Mouse (Mus musculus): ENCODE results near the gene Lpar1.

DNA sequence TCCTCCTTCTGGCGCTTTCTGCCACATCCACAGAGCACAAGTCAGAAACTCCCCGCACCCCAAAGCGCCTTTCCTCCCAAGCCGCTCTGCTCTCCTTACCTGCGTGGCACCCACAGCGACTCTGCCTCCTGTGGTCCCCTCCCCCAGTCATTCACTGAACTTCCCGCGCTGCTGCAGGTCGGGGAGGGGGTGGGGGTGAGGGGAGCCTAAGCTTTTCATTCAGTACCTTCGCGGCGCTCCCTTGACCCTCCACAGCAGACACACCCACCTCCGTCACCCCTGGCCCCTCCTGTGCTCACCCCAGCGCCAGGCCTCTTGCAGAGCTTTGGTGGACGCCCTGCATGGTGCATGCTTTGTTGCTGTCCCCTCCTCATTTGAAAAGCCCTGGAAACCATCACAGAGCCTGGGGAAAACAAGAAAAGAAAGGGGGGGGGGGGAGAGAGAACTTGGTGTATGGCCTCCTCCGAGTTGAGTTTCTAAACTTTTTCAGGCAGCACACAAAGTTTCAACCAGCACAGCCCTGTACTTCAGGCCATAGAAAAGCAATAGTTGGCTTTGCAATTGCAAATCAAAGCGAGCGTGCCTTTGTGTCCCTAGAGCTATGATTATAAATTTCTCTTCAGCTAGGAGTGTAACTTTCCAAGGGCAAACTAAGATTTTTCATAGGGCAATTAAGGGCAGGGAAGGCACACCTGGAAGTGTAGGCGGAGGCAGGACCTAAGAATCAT lies at the start of gene Lpar1:
- TF ChIP-seq GATA1 (IDR thresholded peaks at IDR 0.05; ENCODE audit: low read length) (no peak), TAL1 (IDR thresholded peaks at IDR 0.05; ENCODE audit: low read length) (no peak)

Measured in erythroblast, embryonic 14.5 days (primary cell).